Mouse (Mus musculus): ENCODE data around the gene Gria2.

Gria2 gene

DNA sequence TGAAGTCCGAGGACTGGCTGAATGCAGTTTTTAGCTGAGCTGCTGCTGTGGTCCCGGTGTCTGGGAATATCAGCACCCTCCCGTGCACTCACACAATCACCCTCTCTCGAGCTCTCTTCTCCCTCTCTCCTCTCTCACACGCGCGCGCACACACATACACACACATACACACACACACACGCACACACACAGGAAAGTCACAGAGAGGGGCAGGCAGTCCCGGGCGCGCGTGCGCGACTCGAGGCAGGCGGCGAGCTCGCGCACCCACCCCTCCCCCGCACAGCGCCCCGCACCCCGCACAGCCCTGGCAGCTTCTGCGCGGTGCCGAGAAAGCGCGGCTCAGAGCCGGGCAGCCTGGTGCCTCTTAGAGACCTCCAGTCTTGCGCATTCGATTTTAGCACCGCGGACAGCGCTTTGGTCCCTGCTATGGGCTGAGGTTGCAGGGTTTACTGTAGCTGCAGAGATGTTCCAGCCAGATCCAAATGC, at the start of gene Gria2:
Gria2 (minus strand) TSS at position 240 of the 486 bp plus-strand sequence.
- Histone ChIP-seq H3K9me3 (ENCODE audit: low read length) (no peaks in the 10 kb centered on the region), H3K4me3 (replicated peaks; ENCODE audit: low read length) (peak within 1 kb of the TSS; percentile 77), H3K36me3 (ENCODE audit: insufficient read depth, low read length) (no peaks in the 10 kb centered on the region), H3K4me1 (replicated peaks; ENCODE audit: low read depth, low read length) (peaks cover 15% of the 10 kb centered on the region), H3K27me3 (ENCODE audit: insufficient read depth, low read length) (peaks cover 28% of the 10 kb centered on the region)
- TF ChIP-seq NANOG (IDR thresholded peaks at IDR 0.05; ENCODE audit: borderline replicate concordance, low read length) = no peak
- TF ChIP-seq POU5F1 (IDR thresholded peaks at IDR 0.05; ENCODE audit: borderline replicate concordance, low read length) = no peak
- no peak for TF ChIP-seq CTCF (conservative IDR thresholded peaks at IDR 0.05; ENCODE audit: low read length)

DNA sequence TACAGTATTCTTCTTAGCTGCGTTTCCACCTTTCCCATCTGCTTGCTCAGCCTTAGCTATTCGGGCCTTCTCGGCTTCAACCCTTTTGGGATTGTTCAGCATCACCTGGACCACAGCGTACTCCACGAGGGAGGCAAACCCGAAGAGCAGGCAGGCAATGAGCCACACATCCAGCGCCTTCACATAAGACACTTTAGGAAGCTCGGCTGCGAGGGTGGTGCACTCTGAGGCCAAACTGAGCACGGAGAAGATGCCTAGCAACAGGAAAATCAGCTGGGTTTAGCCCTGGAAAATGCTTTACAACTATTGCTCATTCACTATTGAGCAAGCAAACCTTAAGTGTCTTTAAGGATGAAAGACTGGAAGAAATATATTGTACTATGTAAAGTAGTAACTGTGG, 48.3 kb upstream of the Gria2 start:
- TF ChIP-seq POU5F1 (IDR thresholded peaks at IDR 0.05; ENCODE audit: borderline replicate concordance, low read length) (no peak), NANOG (IDR thresholded peaks at IDR 0.05; ENCODE audit: borderline replicate concordance, low read length) (no peak), CTCF (conservative IDR thresholded peaks at IDR 0.05; ENCODE audit: low read length) (no peak)
- Histone ChIP-seq H3K36me3 (ENCODE audit: insufficient read depth, low read length) (no peaks in the 10 kb centered on the region), H3K9me3 (ENCODE audit: low read length) (no peaks in the 10 kb centered on the region), H3K4me1 (replicated peaks; ENCODE audit: low read depth, low read length) (no peaks in the 10 kb centered on the region), H3K4me3 (replicated peaks; ENCODE audit: low read length) (no peak overlapping the region), H3K27me3 (ENCODE audit: insufficient read depth, low read length) (no peaks in the 10 kb centered on the region)

DNA sequence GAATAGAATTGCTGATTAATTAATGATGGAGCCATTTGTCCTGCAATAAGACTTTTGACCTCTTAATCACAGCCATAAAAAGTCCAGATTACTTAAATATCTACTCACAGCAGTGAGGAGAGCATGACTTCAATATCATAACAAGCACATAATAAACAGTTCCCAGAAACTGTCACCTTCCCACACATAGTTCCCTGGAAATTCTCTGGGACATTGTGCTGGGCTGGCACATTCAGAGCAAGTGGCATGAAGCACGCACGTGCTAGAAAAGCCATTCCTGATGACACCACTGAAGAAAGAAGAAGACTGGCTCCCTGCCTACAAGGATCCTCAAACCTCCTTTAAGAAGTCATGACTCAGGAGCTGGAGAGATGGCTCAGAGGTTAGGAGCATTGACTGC, 43.0 kb upstream of the Gria2 start:
- no peak for TF ChIP-seq POU5F1 (IDR thresholded peaks at IDR 0.05; ENCODE audit: borderline replicate concordance, low read length)
- no peak for TF ChIP-seq CTCF (conservative IDR thresholded peaks at IDR 0.05; ENCODE audit: low read length)
- TF ChIP-seq NANOG (IDR thresholded peaks at IDR 0.05; ENCODE audit: borderline replicate concordance, low read length) = no peak
- H3K36me3 ChIP-seq (ENCODE audit: insufficient read depth, low read length) = no peaks in the 10 kb centered on the region

DNA sequence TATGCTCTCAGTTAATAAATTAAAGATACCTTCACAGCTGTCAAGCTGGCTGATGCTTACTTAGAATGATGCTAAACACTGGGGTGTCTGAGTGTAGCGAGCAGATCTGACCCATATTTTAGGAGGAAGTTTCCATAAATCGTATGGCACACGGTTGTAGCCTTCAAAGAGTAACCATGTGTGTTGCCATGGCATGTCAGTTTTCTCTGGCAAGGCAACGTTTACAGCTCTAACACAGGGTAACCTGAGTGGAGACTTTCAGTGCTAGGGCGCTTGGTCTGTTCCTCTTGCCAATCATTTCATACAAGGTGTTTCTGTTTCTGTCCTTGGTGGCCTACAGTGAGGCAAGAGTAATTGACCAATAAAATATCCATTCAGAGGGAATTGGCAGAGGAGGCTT, 37.2 kb upstream of the Gria2 start:
- H3K9me3 ChIP-seq (ENCODE audit: low read length) = no peaks in the 10 kb centered on the region

More for the DNA sequence above, 43.0 kb upstream of the Gria2 start:
- Histone ChIP-seq H3K27me3 (ENCODE audit: insufficient read depth, low read length) (no peaks in the 10 kb centered on the region), H3K9me3 (ENCODE audit: low read length) (no peaks in the 10 kb centered on the region), H3K4me1 (replicated peaks; ENCODE audit: low read depth, low read length) (no peaks in the 10 kb centered on the region), H3K4me3 (replicated peaks; ENCODE audit: low read length) (no peak overlapping the region)

DNA sequence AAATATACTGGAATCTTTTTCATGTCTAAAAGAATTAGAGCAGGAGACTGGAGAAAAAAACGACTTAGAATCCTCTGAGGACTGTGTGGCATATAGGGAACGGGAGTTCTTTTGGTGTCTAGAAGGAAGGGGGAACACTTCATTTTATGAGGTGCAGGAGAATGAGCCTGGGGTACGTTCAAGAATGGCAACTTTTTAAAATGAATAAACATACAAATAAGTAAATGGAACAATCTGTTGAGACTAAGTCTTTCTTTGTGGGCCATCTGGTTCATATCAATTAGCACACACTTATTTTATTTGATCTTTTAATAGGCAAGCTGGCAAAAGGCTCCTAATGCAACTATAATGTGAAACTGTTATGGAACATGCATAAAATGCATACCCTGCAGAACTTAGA, 34.9 kb upstream of the Gria2 start:
- TF ChIP-seq CTCF (conservative IDR thresholded peaks at IDR 0.05; ENCODE audit: low read length) (no peak), POU5F1 (IDR thresholded peaks at IDR 0.05; ENCODE audit: borderline replicate concordance, low read length) (no peak), NANOG (IDR thresholded peaks at IDR 0.05; ENCODE audit: borderline replicate concordance, low read length) (no peak)

More for the DNA sequence above, 37.2 kb upstream of the Gria2 start:
- Histone ChIP-seq H3K27me3 (ENCODE audit: insufficient read depth, low read length) (no peaks in the 10 kb centered on the region), H3K4me1 (replicated peaks; ENCODE audit: low read depth, low read length) (no peaks in the 10 kb centered on the region), H3K4me3 (replicated peaks; ENCODE audit: low read length) (no peak overlapping the region), H3K36me3 (ENCODE audit: insufficient read depth, low read length) (no peaks in the 10 kb centered on the region)
- no peak for TF ChIP-seq CTCF (conservative IDR thresholded peaks at IDR 0.05; ENCODE audit: low read length)
- no peak for TF ChIP-seq POU5F1 (IDR thresholded peaks at IDR 0.05; ENCODE audit: borderline replicate concordance, low read length)
- TF ChIP-seq NANOG (IDR thresholded peaks at IDR 0.05; ENCODE audit: borderline replicate concordance, low read length) = no peak

DNA sequence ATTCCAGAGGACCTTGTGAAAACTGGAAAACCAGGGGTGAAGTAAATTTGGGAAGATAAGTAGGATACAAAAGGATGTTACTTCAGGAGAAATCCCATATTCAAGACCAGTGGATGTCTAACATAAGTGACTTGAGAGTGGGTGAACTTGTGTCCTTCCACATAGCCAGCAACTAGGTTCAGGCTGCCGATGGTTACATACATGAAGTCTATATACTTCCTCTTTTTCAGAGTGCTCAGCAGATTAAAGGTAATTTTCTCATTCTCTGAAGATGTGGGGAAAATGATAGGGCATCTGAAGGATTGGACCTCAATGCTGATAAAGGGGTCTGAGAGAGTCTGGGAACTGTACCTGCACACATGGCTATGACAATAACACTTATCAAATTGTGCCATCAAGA, 21.3 kb upstream of the Gria2 start:
- H3K4me1 ChIP-seq (replicated peaks; ENCODE audit: low read depth, low read length) = no peaks in the 10 kb centered on the region

More for the DNA sequence above, 34.9 kb upstream of the Gria2 start:
- no peaks in the 10 kb centered on the region for H3K36me3 ChIP-seq (ENCODE audit: insufficient read depth, low read length)
- no peaks in the 10 kb centered on the region for H3K4me1 ChIP-seq (replicated peaks; ENCODE audit: low read depth, low read length)
- no peak overlapping the region for H3K4me3 ChIP-seq (replicated peaks; ENCODE audit: low read length)
- no peaks in the 10 kb centered on the region for H3K27me3 ChIP-seq (ENCODE audit: insufficient read depth, low read length)
- H3K9me3 ChIP-seq (ENCODE audit: low read length) = no peaks in the 10 kb centered on the region

DNA sequence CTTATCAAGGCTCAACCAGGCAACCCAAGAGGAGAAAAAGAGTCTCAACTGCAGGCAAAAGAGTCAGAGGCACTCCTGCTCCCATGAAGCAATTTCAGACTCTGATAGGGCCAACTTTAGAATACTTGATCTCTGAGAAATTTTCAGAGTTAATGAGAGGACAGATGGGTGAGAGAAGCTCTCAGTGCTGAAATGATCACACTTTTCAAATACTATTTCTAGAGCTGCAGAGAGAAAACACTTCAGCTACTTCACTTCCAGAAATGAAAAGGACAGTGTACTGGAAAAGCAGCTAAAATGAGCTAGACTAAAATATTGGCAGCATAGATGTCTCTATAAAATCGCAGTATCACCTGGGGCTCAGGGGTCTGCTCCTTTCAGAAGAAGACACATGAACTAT, 16.0 kb upstream of the Gria2 start:
- Histone ChIP-seq H3K27me3 (ENCODE audit: insufficient read depth, low read length) (no peaks in the 10 kb centered on the region), H3K36me3 (ENCODE audit: insufficient read depth, low read length) (no peaks in the 10 kb centered on the region), H3K4me1 (replicated peaks; ENCODE audit: low read depth, low read length) (no peaks in the 10 kb centered on the region), H3K9me3 (ENCODE audit: low read length) (no peaks in the 10 kb centered on the region), H3K4me3 (replicated peaks; ENCODE audit: low read length) (no peak overlapping the region)
- no peak for TF ChIP-seq POU5F1 (IDR thresholded peaks at IDR 0.05; ENCODE audit: borderline replicate concordance, low read length)
- no peak for TF ChIP-seq CTCF (conservative IDR thresholded peaks at IDR 0.05; ENCODE audit: low read length)
- no peak for TF ChIP-seq NANOG (IDR thresholded peaks at IDR 0.05; ENCODE audit: borderline replicate concordance, low read length)

More for the DNA sequence above, 21.3 kb upstream of the Gria2 start:
- TF ChIP-seq NANOG (IDR thresholded peaks at IDR 0.05; ENCODE audit: borderline replicate concordance, low read length) = no peak
- Histone ChIP-seq H3K27me3 (ENCODE audit: insufficient read depth, low read length) (no peaks in the 10 kb centered on the region), H3K4me3 (replicated peaks; ENCODE audit: low read length) (no peak overlapping the region), H3K36me3 (ENCODE audit: insufficient read depth, low read length) (no peaks in the 10 kb centered on the region), H3K9me3 (ENCODE audit: low read length) (no peaks in the 10 kb centered on the region)

DNA sequence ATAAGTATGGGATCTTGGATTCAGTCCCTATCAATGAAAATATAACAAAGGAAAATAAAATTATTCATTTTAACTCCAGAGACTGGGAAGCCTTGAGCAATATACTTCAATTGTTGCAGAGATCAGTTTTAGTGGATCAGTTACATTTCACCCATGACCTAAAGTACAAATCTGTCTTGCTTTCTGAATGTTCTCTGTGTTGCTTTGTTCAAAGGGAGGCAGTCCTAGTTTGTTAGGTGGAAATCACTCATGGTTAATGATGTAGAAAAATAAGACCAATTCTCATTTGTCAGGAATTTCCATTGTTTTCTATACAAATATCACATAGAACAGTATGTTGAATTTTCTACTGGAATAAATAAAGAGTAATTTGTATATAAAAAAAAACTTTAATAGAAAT, 11.1 kb upstream of the Gria2 start:
- H3K4me3 ChIP-seq (replicated peaks; ENCODE audit: low read length) = no peak overlapping the region
- H3K27me3 ChIP-seq (ENCODE audit: insufficient read depth, low read length) = no peaks in the 10 kb centered on the region
- H3K36me3 ChIP-seq (ENCODE audit: insufficient read depth, low read length) = no peaks in the 10 kb centered on the region
- no peaks in the 10 kb centered on the region for H3K4me1 ChIP-seq (replicated peaks; ENCODE audit: low read depth, low read length)
- H3K9me3 ChIP-seq (ENCODE audit: low read length) = no peaks in the 10 kb centered on the region
- TF ChIP-seq POU5F1 (IDR thresholded peaks at IDR 0.05; ENCODE audit: borderline replicate concordance, low read length) (no peak), CTCF (conservative IDR thresholded peaks at IDR 0.05; ENCODE audit: low read length) (no peak), NANOG (IDR thresholded peaks at IDR 0.05; ENCODE audit: borderline replicate concordance, low read length) (no peak)

DNA sequence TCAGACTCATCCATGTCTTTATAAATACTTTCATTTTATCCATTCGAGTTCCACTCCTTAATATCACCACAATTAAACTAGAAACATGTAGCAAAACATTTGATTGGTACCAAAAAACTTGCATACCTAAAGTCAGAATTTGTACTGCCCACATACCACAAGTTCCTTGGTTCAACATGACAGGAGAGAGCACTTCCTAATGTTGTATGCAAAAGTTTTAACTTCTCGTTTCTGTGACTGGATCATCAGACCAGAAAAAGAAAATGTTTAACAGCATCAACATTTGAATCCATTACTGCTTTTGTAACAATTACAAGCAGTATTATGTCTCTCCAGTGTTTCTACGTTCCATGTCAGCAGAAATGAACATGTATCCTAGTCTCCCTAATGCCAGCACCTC, 9.6 kb upstream of the Gria2 start:
- TF ChIP-seq POU5F1 (IDR thresholded peaks at IDR 0.05; ENCODE audit: borderline replicate concordance, low read length) = no peak
- TF ChIP-seq NANOG (IDR thresholded peaks at IDR 0.05; ENCODE audit: borderline replicate concordance, low read length) = no peak
- no peak for TF ChIP-seq CTCF (conservative IDR thresholded peaks at IDR 0.05; ENCODE audit: low read length)
- no peak overlapping the region for H3K4me3 ChIP-seq (replicated peaks; ENCODE audit: low read length)
- no peaks in the 10 kb centered on the region for H3K4me1 ChIP-seq (replicated peaks; ENCODE audit: low read depth, low read length)
- no peaks in the 10 kb centered on the region for H3K36me3 ChIP-seq (ENCODE audit: insufficient read depth, low read length)
- no peaks in the 10 kb centered on the region for H3K9me3 ChIP-seq (ENCODE audit: low read length)
- H3K27me3 ChIP-seq (ENCODE audit: insufficient read depth, low read length) = no peaks in the 10 kb centered on the region

All from E14TG2a.4 (cell line).